Mouse (Mus musculus): ENCODE results near the gene Spata22. TPM values are rescaled to one million over a fixed set of nuclear protein-coding genes. Genes with fewer than 3 reads are reported as not detected.

Spata22 gene
- polyA plus RNA-seq, 1 experiment from 2014 or later, result 3.1 TPM

DNA sequence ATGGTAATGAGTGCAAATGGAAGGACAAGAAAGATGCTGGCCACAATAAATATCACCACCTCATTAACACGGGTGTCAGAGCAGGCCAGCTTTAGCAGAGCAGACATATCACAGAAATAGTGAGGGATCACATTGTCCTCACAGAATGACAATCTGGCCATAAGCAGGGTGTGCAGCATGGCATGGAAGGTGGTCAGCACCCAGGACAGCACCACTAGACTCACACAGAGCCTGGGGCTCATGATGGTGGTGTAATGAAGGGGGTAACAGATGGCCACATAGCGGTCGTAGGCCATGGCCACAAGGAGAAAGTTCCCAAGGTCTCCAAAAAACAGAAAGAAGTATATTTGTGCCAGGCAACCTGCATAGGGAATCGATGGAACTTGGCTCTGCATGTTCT is 65.8 kb downstream of the Spata22 start:
- no peak overlapping the region for H3K4me3 ChIP-seq (ENCODE audit: low read depth, low read length)
- DNase-seq, result no peak
- no peak overlapping the region for H3K4me2 ChIP-seq (ENCODE audit: low read depth, low read length)
- H3K9ac ChIP-seq (replicated peaks), result no peak overlapping the region
- 59% methylated on average over 4 of the region's 4 CpGs for WGBS (ENCODE audit: insufficient replicate concordance)
- no peaks in the 10 kb centered on the region for H3K4me1 ChIP-seq (ENCODE audit: insufficient read depth)
- H3K9me3 ChIP-seq (ENCODE audit: low read length), result no peaks in the 10 kb centered on the region
- TF ChIP-seq CTCF (IDR thresholded peaks at IDR 0.05; ENCODE audit: low read depth) (no peak), EP300 (IDR thresholded peaks at IDR 0.05; ENCODE audit: low read depth) (no peak)
- no peak for ATAC-seq
- H3K36me3 ChIP-seq (replicated peaks; ENCODE audit: insufficient read depth, low read length), result no peaks in the 10 kb centered on the region
- H3K27ac ChIP-seq (ENCODE audit: low read depth), result no peak overlapping the region
- no peaks in the 10 kb centered on the region for H3K27me3 ChIP-seq (ENCODE audit: insufficient read depth, low read length)

Other genes with a start within 250 kb of the Spata22 start
- gene Itgae, start 239.2 kb upstream of the Spata22 start, polyA plus RNA-seq (2015; fragmentation: Nextera tagmentation; extraction: Ambion mirVana), result 0.24 and 0.33 TPM in 2 replicates
- 4.6 and 5.3 TPM in 2 replicates for gene Haspin, start 191.4 kb upstream of the Spata22 start, polyA plus RNA-seq (2015; fragmentation: Nextera tagmentation; extraction: Ambion mirVana)
- 0.11 and 0.21 TPM in 2 replicates for gene P2rx5, start 169.3 kb upstream of the Spata22 start, polyA plus RNA-seq (2015; fragmentation: Nextera tagmentation; extraction: Ambion mirVana)
- 169 and 174 TPM in 2 replicates for gene Emc6, start 152.7 kb upstream of the Spata22 start, polyA plus RNA-seq (2015; fragmentation: Nextera tagmentation; extraction: Ambion mirVana)
- gene Tax1bp3, start 152.7 kb upstream of the Spata22 start, polyA plus RNA-seq (2015; fragmentation: Nextera tagmentation; extraction: Ambion mirVana), result 32.7 and 35.6 TPM in 2 replicates
- gene Ctns, start 130.7 kb upstream of the Spata22 start, polyA plus RNA-seq (2015; fragmentation: Nextera tagmentation; extraction: Ambion mirVana), result 7.3 and 8.4 TPM in 2 replicates
- 8.1 and 8.2 TPM in 2 replicates for gene Shpk, start 130.3 kb upstream of the Spata22 start, polyA plus RNA-seq (2015; fragmentation: Nextera tagmentation; extraction: Ambion mirVana)
- 0.07 TPM in 2 replicates for gene Trpv1, start 95.4 kb upstream of the Spata22 start, polyA plus RNA-seq (2015; fragmentation: Nextera tagmentation; extraction: Ambion mirVana)
- 0.02 and 0.05 TPM in 2 replicates for gene Trpv3, start 62.4 kb upstream of the Spata22 start, polyA plus RNA-seq (2015; fragmentation: Nextera tagmentation; extraction: Ambion mirVana)
- 9.1 and 10.2 TPM in 2 replicates for gene Aspa, start 145 bp upstream of the Spata22 start, polyA plus RNA-seq (2015; fragmentation: Nextera tagmentation; extraction: Ambion mirVana)
- gene Gm49340, start within 50 bp of the Spata22 start, polyA plus RNA-seq (2015; fragmentation: Nextera tagmentation; extraction: Ambion mirVana), result 0.06 TPM in 1 of 2 replicates, not detected in the other
- gene Olfr20, start 21.0 kb downstream of the Spata22 start, polyA plus RNA-seq (2015; fragmentation: Nextera tagmentation; extraction: Ambion mirVana), result 0.24 TPM in 1 of 2 replicates, not detected in the other
- gene Olfr376, start 41.5 kb downstream of the Spata22 start, polyA plus RNA-seq (2015; fragmentation: Nextera tagmentation; extraction: Ambion mirVana), result not detected in 2 replicates
- gene Olfr1, start 69.9 kb downstream of the Spata22 start, polyA plus RNA-seq (2015; fragmentation: Nextera tagmentation; extraction: Ambion mirVana), result not detected in 2 replicates
- not detected in 2 replicates for gene Olfr378, start 98.7 kb downstream of the Spata22 start, polyA plus RNA-seq (2015; fragmentation: Nextera tagmentation; extraction: Ambion mirVana)
- gene Olfr380, start 127.8 kb downstream of the Spata22 start, polyA plus RNA-seq (2015; fragmentation: Nextera tagmentation; extraction: Ambion mirVana), result not detected in 2 replicates
- gene Olfr381, start 161.9 kb downstream of the Spata22 start, polyA plus RNA-seq (2015; fragmentation: Nextera tagmentation; extraction: Ambion mirVana), result not detected in 2 replicates
- not detected in 2 replicates for gene Olfr382, start 187.5 kb downstream of the Spata22 start, polyA plus RNA-seq (2015; fragmentation: Nextera tagmentation; extraction: Ambion mirVana)